Mouse (Mus musculus) CD4-positive, CD25-positive, alpha-beta regulatory T cell, adult 2 months (primary cell): ENCODE results near the gene Gm20388.
"Not testable (repeated sequence)": the region's sequence is repeated elsewhere in the genome, so short reads cannot be mapped to it uniquely, and the experiment has no call there.

Experiments
- DNase-seq: peaks from one replicate; pipeline ENCODE4 v3.0.0-alpha.2; 2012; ENCODE audit warnings: low read depth, low spot score

Gene Gm20388

GRCm38 (mm10) chr8:123978166-123978838 lies 4067.7 kb downstream of the Gm20388 start:
- DNase-seq, result no peak

- no peak for DNase-seq
Measured at GRCm38 (mm10) chr8:123978926-123979325, 4068.3 kb downstream of the Gm20388 start.

GRCm38 (mm10) chr8:123980239-123980638 lies 4069.6 kb downstream of the Gm20388 start:
- no peak for DNase-seq

- DNase-seq, result no peak
Measured at GRCm38 (mm10) chr8:123981674-123982073, 4071.0 kb downstream of the Gm20388 start.

- peak; percentile 24 for DNase-seq
Measured at GRCm38 (mm10) chr8:123982291-123982793, 4071.7 kb downstream of the Gm20388 start.

GRCm38 (mm10) chr8:123982826-123983400 lies 4072.3 kb downstream of the Gm20388 start, which contains the start of gene Abcb10:
Gene Abcb10 (minus strand): TSS chr8:123983122.
- DNase-seq, result peak; percentile 65

GRCm38 (mm10) chr8:123988605-123989038 lies 4078.0 kb downstream of the Gm20388 start:
- DNase-seq, result no peak

GRCm38 (mm10) chr8:123989128-123989527 lies 4078.5 kb downstream of the Gm20388 start:
- DNase-seq, result no peak

- DNase-seq, result no peak
Measured at GRCm38 (mm10) chr8:123990277-123991049, 4079.8 kb downstream of the Gm20388 start.

- DNase-seq, result peak; percentile 12
Measured at GRCm38 (mm10) chr8:123992587-123992986, 4081.9 kb downstream of the Gm20388 start.

- no peak for DNase-seq
Measured at GRCm38 (mm10) chr8:123993597-123993996, 4083.0 kb downstream of the Gm20388 start.

GRCm38 (mm10) chr8:123993997-123994396 lies 4083.4 kb downstream of the Gm20388 start:
- DNase-seq, result no peak

GRCm38 (mm10) chr8:123999568-123999967 lies 4088.9 kb downstream of the Gm20388 start:
- DNase-seq, result no peak

GRCm38 (mm10) chr8:124002546-124003108 lies 4092.0 kb downstream of the Gm20388 start:
- DNase-seq, result no peak

GRCm38 (mm10) chr8:124007829-124008228 lies 4097.2 kb downstream of the Gm20388 start:
- no peak for DNase-seq

GRCm38 (mm10) chr8:124011580-124011979 lies 4100.9 kb downstream of the Gm20388 start:
- no peak for DNase-seq

GRCm38 (mm10) chr8:124011989-124012586 lies 4101.4 kb downstream of the Gm20388 start:
- no peak for DNase-seq

- DNase-seq, result not testable (repeated sequence)
Measured at GRCm38 (mm10) chr8:124014299-124014698, 4103.7 kb downstream of the Gm20388 start.

GRCm38 (mm10) chr8:124014751-124015150 lies 4104.1 kb downstream of the Gm20388 start:
- DNase-seq, result no peak

GRCm38 (mm10) chr8:124019782-124020181 lies 4109.1 kb downstream of the Gm20388 start:
- peak; percentile 42 for DNase-seq

- peak; percentile 76 for DNase-seq
Measured at GRCm38 (mm10) chr8:124020439-124021236, 4110.0 kb downstream of the Gm20388 start.
